Mouse (Mus musculus): ENCODE data around the gene Utp4.
"Not testable (repeated sequence)": the region's sequence is repeated elsewhere in the genome, so short reads cannot be mapped to it uniquely, and the experiment has no call there.

Gene Utp4

DNA sequence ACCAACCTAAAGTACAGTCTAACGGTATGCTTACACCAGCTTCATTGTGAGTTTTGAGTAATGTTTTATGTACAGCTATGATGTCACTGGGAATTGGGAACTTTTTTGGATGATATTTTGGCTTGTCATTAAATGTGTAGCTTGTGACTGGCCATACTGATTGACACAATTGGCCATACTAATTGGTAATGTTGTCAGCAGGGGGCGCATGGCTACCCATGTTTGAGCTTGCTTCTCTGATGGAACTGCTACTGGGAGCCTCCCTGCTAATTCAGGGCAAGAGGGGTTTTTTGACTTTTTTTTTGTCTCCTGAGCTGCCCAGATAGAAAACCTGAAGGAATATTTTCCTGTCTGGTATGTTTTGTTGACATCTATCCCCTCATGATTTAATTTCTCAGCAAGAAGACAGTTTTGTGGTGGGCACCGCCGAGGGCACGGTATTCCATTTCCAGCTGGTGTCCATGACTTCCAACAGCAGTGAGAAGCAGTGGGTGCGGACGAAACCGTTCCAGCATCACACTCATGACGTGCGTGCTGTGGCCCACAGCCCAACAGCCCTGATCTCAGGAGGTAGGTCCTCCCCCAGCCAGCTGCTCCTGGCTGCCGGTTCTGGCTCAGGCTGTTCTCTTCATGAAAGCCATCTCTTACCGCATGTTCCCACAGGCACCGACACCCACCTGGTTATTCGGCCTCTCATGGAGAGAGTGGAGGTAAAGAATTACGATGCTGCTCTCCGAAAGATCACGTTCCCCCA is 12.5 kb downstream of the Utp4 start:
- no peak for DNase-seq (ENCODE audit: low read depth)

DNA sequence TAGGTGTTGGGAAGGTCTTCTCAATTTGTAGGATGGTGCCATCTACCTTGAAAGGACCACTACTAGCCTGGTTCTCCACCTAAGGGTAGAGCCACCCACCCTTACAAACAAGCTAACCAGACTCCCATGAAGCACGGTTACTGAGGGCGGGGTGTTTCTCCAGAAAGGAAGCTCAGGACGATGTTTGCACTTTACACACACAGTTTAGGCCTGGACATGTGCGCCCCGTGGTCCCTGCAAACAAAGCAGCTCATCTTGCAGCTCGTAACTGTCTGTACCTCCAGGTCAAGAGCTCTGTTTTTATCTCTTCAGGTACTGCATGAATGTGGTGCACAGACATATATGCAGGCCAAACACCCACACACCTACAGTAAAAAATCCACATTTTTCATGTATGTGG is 13.2 kb downstream of the Utp4 start:
- DNase-seq (ENCODE audit: low read depth): no peak

DNA sequence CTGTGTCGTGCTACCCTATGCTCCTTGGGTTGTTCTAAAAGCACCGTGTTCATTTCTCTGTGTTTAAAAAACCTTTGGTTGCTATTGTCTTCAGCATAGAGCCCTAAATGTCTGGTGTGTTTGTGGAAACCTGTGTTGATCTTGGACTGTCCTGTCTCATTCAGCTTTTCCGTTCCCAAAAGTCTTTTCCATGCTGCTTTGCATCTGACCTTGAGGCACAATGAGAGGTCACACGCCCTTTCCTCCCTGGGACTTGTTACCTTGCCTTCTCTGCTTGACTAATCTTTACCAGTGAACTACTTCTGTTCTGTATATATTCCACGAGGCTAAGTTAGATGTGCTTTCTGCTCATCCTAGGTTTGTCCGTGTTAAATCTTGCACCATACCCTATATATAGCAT is 14.0 kb downstream of the Utp4 start:
- no peak for DNase-seq (ENCODE audit: low read depth)

DNA sequence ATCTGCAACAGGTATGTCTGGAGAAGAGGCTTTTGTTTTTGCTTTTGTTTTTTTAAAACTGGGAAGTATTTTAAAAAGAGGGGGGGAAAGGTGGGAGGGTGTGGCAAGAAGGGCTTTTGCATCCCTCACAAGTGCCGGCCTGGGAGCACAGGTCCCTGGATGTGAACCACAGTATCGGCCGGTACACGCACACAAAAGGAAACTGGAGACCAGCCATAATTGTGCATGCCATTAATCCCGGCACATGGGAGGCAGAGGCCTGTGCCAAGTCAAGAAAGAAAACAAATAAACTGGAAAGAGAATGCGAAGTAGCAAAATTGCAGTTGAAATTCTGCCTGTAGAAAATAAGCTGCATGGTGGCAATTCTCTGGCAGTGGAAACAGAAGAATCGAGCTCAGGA is 14.9 kb downstream of the Utp4 start:
- no peak for DNase-seq (ENCODE audit: low read depth)

DNA sequence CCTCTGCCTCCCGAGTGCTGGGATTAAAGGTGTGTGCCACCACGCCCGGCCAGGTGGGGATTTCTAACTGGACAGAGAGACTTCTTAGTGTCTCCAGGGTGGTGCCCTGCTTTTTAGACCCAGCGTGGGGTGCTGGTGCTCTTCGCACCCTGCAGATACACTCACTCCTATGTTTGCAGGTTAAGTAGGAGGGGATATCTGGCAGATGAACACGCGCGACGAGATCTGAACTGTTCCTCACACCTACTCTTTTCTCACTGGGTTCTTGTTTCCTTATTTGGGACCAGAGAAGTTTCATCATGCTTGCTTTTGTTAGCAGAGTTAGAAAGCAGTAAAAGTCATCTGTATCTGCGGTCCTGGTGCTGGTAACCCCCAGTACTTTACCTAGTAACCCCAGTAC is 20.2 kb downstream of the Utp4 start:
- DNase-seq (ENCODE audit: low read depth): no peak

DNA sequence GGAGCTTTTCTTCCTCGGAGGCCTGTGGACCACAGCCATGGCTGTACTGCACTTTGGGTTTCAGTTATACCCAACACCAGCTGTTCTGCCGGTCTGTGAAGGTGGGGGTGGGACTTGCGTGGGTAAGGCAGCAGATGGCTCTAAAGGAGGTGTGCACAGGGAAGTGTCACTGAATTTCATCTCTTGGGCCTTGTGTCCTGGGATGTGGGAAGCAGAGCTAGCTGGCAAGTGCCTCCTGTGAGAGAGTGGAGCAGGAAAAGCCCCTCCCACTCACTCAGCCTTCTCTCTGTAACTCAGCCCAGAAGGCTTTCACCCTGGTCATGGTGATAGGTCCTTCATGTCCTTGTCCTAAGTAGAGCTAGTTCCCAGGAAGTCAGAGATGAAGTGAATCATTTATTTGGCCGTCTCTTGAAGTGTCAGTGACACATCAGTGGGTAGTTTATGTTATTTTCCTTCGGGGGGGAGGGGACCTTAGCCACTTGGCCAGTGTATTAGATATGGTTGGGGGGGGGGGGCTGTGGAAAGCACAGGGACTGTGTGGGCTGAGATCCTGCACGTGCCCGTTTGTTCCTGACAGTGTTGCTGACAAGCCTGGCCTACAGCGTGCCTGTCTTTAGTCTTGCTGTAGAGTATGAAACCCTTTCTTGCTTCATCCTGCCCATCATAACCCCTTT is 26.4 kb downstream of the Utp4 start:
- DNase-seq (ENCODE audit: low read depth): no peak

DNA sequence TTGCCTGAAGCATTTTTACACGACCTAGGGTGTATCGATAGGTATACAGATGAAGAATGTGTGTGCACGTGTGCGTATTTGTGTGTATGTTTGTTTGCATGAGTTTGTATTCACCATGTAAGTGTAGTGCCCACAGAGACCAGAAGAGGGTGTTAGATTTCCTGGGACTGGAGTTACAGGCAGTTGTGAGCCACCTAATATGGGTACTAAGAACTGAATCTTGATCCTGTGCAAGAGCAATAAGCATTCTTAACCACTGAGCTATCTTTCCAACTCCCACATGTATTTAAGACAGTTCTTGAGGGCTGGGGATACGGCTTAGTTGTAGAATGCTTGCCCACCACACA is 26.9 kb downstream of the Utp4 start:
- no peak for DNase-seq (ENCODE audit: low read depth)

DNA sequence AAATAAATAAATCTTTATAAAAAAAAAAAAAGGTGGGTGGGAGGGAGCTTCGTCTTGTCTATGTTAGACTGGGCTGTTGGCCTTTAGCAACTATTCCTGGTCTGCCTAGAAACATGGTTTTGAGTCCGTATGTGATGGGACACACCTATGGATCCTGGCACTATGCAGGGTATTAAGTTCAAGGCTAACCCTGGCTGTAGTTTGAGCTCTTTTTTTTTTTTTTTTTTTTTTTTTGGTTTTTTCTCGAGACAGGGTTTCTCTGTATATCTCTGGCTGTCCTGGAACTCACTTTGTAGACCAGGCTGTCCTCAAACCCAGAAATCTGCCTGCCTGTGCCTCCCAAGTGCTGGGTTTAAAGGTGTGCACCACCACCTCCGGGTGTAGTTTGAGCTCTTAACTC is 30.6 kb downstream of the Utp4 start:
- DNase-seq (ENCODE audit: low read depth): no peak

DNA sequence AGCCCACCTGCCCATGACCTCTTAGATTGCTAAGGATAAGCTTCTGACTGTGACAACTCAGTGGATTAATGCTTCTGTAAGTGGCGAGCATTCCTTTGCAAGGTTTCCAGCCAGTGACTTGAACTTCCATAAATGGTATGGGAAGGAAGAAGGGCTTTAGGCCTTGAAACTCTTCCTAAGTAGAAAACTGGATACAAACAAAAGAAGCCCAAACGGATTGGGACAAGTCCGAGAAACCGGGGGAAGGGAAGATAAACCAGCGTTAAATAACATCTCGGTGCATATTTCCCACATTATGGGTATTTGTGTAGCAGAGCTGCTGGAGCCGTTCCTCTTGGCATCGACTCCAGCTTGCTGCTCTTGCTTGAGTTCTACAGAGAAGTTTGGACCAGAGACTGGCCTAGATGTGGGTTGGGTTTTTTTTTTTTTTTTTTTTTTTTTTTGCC is 31.5 kb downstream of the Utp4 start:
- no peak for DNase-seq (ENCODE audit: low read depth)

DNA sequence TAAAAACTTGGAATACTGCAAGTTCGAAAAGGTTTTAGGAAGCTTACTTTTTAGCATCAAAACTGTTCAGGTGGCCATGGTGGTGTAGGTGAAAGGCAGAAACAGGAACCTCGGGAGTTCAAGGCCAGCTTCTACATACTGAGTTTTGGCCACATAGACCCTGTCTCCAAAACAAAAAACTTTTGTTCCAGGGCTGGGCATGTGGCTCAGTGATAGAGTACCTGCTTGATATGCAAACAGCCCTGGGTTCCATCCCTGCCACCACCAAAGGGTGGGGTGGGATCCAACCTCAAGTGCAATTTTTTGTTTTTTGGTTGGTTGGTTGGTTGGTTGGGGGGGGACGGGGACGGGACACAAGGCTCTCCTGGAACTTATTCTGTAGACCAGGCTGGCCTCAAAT is 32.0 kb downstream of the Utp4 start:
- DNase-seq (ENCODE audit: low read depth): no peak

DNA sequence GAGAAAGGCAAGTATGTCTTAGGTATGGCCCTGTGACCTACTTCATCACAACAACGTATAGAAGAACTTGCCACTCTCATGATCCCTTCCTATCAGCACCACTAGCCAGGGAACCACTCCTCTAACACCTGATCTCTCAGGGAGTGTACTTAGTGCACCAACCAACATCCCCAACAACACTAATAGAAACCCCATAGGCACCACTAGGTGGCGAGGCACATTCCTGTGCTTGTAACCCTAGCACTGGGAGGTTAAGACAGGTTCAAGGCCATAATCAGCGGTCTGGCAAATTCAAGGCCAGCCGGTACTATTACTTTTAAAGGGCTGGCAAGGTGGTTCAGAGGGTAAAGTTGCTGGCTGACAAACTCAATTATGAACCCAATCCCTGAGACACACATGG is 33.8 kb downstream of the Utp4 start:
- DNase-seq (ENCODE audit: low read depth): no peak

DNA sequence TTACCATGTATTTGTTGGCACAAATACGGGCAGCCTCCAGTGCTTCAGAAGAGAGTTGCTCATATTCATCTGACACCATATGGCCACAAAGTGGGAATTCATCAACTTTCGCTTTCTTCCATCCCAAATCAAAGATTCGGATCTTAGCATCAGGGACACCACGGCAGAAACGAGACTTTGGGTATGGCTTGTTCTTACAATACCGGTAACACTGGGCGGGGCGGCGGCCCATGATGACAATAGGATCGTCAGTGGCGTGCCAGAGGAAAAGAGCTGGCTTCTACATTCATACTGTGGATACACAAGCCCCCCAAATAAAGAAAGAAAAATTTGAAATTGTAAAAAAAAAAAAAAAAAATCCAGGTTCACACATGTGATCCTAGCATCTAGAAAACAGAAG is 34.7 kb downstream of the Utp4 start:
- not testable (repeated sequence) for DNase-seq (ENCODE audit: low read depth)

DNA sequence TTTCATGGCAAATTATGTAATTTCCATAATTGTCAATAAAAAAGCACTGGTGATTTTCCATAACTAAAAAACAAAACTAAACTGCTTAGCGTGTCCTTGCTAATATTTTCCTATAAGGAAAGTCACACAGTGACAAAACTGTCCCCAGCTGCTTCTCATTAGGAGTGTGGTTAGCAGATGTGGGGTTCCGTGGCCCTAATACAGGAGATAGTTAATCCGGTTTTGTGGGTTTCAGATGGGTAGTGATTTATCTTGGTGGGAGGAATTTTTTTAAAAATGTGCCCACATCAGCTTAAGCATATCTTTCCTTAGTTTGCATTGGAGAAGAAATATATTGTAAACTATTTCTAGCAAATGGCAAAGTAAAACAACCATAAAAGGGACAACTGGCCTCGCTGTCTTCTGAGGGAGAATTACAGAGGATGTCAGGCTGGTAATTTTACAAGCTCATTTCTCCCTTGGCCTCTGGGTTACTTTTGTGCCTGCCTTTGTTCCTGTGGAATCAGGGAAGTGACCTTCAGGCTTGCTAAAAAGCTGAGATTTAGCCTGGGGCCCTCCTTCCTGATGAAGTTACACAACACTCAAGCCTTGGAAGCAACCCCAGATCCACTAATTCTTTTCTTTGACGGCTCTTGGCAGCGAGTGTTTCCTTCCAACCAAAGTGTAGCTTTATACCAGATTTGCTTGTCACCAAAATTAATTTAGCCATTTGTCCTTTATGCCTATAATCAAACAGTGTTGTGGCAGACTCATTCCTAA is 35.9 kb downstream of the Utp4 start:
- no peak for DNase-seq (ENCODE audit: low read depth)

DNA sequence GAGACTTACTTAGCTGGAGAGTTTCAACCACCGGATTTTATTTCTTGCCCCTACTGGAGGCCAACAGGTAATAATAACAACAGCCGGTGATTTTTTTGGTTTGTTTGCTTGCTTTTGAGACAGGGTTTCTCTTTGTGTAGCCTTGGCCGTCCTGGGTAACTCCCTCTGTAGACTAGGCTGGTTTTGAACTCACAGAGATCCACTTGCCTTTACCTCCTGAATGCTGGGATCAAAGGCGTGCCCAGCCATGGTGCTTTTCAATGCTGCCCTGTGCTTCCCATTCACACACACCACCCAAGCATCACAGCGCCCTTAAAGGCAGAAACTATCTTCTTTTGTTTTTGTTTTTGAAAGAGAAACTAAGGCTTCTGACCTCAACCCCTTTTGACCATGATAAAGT is 36.5 kb downstream of the Utp4 start:
- DNase-seq (ENCODE audit: low read depth): no peak

DNA sequence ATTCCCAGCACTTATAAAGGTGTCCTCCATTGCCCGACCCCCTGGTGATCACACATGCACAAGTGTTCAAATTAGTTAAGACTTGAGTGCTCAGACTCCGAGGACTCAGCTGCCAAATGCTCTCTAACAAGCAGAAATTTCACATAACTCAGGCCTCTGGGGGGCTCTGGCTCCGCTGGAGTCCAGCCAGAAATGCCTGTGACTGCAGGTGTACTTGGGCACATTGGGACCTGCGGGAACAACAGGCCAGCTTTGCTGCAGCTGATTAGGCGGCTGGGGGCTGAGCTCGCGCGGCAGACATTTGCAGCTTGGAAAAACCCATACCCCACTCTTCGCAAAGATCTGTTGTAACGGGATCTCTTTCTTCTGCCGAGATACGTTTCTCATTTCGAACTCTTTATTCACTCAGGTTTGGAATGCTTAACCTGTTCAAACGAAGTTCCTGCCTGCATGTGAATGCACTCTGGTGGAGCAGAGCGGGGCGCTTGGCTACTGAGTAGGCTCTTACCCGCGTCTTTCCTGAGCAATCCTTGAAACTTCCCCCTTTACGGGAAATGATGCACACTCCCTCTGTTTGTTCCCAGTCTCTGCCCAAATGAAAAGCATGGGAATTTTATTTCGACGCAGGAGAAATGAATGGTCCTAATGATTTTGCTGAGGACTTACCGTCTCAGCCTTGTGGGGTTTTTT is 39.1 kb downstream of the Utp4 start:
- DNase-seq (ENCODE audit: low read depth): no peak

DNA sequence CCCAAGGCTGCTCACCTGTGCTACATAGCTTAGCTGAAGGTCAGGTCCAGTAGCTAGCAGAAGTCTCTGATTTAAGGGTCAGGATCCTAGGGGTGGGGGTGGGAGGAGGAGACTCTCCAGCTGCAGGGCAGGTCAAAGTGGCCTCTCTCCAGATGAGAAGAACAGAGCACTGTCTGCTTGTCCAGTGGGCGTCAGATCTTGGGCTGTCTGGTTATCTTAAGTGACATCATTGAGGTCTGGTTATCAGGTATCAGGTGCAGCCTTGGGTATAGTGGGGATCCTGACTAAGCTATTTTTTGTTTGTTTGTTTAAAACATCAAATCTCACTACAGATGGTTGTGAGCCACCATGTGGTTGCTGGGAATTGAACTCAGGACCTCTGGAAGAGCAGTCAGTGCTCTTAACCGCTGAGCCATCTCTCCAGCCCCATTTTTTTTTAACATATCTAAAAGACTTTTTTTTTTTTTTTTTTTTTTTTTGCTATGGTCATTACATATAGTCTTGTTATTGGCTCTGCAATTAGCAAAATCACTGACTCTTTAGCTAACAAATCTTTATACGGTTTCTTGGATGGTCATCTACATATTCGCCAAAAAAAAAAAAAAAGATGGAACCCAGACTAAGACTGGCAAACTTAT is 40.2 kb downstream of the Utp4 start:
- no peak for DNase-seq (ENCODE audit: low read depth)

DNA sequence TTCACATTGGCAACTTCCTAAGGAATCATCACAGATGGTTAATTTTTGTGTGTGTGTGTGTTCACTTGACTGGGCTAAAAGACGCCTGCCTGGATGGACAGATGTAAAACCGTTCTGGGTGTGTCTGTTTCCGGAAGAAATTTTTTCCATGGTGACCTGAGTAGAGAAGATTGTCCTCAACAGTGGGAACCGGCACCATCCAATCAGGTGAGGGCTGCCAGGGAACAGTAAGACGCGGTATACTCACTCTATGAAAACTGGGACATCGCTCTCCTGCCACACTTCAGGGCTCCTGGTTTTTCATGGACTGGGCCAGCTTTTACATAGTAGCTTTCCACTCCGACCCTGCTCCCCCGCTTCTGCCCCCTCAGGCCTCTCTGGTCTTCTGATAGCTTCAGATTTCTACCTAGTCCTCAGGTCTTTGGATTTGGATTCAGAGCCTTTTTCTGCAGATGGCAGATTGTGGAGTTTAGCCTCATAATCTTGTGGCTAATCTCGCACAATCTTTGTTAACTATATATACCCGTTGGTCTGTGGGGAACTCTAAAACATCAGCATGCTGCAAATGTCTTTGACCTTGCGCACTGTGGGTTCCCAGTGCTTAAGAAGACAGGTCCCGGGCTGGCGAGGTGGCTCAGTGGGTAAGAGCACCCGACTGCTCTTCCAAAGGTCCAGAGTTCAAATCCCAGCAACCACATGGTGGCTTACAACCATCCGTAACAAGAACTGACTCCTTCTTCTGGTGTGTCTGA is 41.0 kb downstream of the Utp4 start:
- no peak for DNase-seq (ENCODE audit: low read depth)

DNA sequence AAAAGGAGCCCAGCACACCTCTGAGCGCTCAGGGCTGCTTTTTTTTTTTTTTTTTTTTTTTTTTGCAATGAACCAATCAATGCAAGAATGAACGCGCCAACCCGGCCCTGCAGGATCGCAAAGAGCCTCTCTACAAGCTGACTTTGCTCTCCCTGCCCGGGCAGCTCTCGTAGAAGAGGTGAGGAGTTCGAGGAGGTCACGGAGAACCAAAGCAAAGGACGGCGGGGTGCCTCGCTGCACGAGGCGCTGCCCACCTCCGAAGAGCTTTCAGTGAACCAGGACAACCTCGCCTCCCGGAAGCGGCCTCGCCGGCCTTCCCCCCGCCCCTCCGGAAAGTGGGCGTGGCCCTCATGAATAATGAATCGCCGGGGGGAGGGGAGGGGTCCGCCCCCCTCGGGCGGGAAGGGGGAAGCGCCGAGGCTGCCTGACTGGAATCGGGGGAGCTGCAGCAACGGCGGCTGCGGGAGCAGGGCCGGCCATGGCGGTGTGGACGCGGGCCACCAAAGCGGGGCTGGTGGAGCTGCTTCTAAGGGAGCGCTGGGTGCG is 42.0 kb downstream of the Utp4 start, which contains the start of gene Sntb2:
Gene Sntb2, plus strand, starts transcription at position 427 of the 546 bp plus-strand sequence.
- peak; percentile 83 for DNase-seq (ENCODE audit: low read depth)

DNA sequence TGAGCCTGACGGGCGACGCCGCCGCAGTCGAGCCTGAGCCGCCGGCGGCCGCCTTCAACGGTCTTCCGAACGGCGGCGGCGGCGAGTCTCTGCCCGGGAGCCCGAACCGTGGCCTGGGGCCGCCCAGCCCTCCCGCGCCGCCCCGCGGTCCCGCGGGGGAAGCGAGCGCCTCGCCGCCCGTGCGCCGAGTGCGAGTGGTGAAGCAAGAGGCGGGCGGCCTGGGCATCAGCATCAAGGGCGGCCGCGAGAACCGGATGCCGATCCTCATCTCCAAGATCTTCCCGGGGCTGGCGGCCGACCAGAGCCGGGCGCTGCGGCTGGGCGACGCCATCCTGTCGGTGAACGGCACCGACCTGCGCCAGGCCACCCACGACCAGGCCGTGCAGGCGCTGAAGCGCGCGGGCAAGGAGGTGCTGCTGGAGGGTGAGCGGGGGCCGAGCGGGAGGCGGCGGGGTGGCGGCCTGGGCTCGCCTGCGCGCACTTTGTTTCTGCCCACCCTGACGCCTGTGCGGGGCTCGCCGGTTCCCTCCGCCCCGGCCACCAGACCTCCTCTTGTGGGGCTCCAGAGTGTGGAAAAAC is 42.6 kb downstream of the Utp4 start:
- no peak for DNase-seq (ENCODE audit: low read depth)

DNA sequence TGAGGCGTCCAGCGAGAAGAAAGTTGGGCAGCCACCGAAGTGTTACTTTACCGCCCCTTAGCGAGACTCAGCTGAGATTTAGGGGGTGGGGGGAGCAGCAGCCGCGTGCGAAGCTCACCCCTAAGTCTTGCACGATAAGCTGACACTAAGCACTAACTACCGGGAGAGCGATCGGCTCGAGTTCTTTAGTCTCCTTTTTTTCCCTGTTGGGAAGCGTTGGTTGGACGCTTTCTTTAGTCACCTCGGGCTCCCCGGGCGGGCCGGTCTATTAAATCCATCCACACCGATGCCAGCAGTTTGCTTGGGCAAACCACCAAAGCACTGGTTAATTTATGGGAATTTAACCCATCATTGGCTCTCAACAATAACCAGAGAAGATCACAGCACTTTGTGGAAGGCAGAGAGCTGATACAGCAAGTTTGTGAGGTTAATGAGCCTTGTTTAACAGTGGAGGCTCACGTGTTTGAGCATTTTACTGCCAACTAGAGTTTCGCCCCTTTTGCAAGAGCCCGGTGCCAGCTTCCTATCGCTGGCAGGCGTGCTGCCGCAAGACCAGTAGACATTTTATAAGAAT is 43.1 kb downstream of the Utp4 start:
- DNase-seq (ENCODE audit: low read depth): no peak
